Mouse (Mus musculus): ENCODE measurements at regions not wholly inside any gene's neighbourhood (a gene's known extent, or its start where the extent isn't known, plus 50 kb on each side); places are given as distances from the start of the nearest gene placed in this dataset.
A peak's percentile ranks its signal among the peaks of the same experiment; 100 is the strongest.

GRCm38 (mm10) chr14:25189256-25189655, 269.7 kb upstream of the Zmiz1 start:
- H3K36me3 ChIP-seq (ENCODE audit: control insufficient read depth, insufficient read depth): no peaks in the 10 kb centered on the region
- H3K4me3 ChIP-seq (ENCODE audit: low read depth, low read length): no peak overlapping the region
- H3K27me3 ChIP-seq (replicated peaks; ENCODE audit: control insufficient read depth, insufficient read depth, low read length): no peaks in the 10 kb centered on the region
- 94% methylated on average over 5 of the region's 5 CpGs for WGBS
- TF ChIP-seq CTCF (IDR thresholded peaks at IDR 0.05; ENCODE audit: low read depth): no peak
- H3K4me2 ChIP-seq (replicated peaks; ENCODE audit: low read depth): no peak overlapping the region
- H3K4me1 ChIP-seq (replicated peaks; ENCODE audit: control insufficient read depth, insufficient read depth, low read length): no peaks in the 10 kb centered on the region
- no peak for ATAC-seq
- H3K9ac ChIP-seq (ENCODE audit: low read depth, low read length): no peak overlapping the region
- H3K9me3 ChIP-seq (ENCODE audit: control insufficient read depth): no peaks in the 10 kb centered on the region
- no peak overlapping the region for H3K27ac ChIP-seq (ENCODE audit: low read depth, low read length)

GRCm38 (mm10) chr14:25190680-25191270, 268.2 kb upstream of the Zmiz1 start:
- WGBS: 89% methylated on average over 10 of the region's 10 CpGs
- no peak overlapping the region for H3K4me3 ChIP-seq (ENCODE audit: low read depth, low read length)

GRCm38 (mm10) chr14:25196820-25197219, 262.2 kb upstream of the Zmiz1 start:
- Histone ChIP-seq H3K36me3 (ENCODE audit: control insufficient read depth, insufficient read depth) (no peaks in the 10 kb centered on the region), H3K9me3 (ENCODE audit: control insufficient read depth) (no peaks in the 10 kb centered on the region), H3K4me3 (ENCODE audit: low read depth, low read length) (no peak overlapping the region), H3K9ac (ENCODE audit: low read depth, low read length) (no peak overlapping the region), H3K4me2 (replicated peaks; ENCODE audit: low read depth) (no peak overlapping the region), H3K4me1 (replicated peaks; ENCODE audit: control insufficient read depth, insufficient read depth, low read length) (peaks cover 2% of the 10 kb centered on the region; the same call in 1 of the 2 replicates), H3K27me3 (replicated peaks; ENCODE audit: control insufficient read depth, insufficient read depth, low read length) (no peaks in the 10 kb centered on the region), H3K27ac (ENCODE audit: low read depth, low read length) (peak overlapping the region; percentile 4; the same call in 1 of the 2 replicates)
- 30% methylated on average over 5 of the region's 5 CpGs for WGBS
- TF ChIP-seq CTCF (IDR thresholded peaks at IDR 0.05; ENCODE audit: low read depth): no peak
- ATAC-seq: peak; percentile 14; the same call in 1 of the 2 replicates

More at GRCm38 (mm10) chr14:25190680-25191270, 268.2 kb upstream of the Zmiz1 start:
- no peak for TF ChIP-seq CTCF (IDR thresholded peaks at IDR 0.05; ENCODE audit: low read depth)
- 0 out of 2 replicates have a peak, but pooled peaks cover 2% of the 10 kb centered on the region for H3K4me1 ChIP-seq (replicated peaks; ENCODE audit: control insufficient read depth, insufficient read depth, low read length)
- H3K4me2 ChIP-seq (replicated peaks; ENCODE audit: low read depth): no peak overlapping the region
- H3K27me3 ChIP-seq (replicated peaks; ENCODE audit: control insufficient read depth, insufficient read depth, low read length): no peaks in the 10 kb centered on the region
- no peak for ATAC-seq
- H3K9me3 ChIP-seq (ENCODE audit: control insufficient read depth): no peaks in the 10 kb centered on the region
- no peak overlapping the region for H3K27ac ChIP-seq (ENCODE audit: low read depth, low read length)
- H3K36me3 ChIP-seq (ENCODE audit: control insufficient read depth, insufficient read depth): no peaks in the 10 kb centered on the region
- no peak overlapping the region for H3K9ac ChIP-seq (ENCODE audit: low read depth, low read length)

GRCm38 (mm10) chr14:25199900-25200299, 259.1 kb upstream of the Zmiz1 start:
- no peak overlapping the region for H3K4me2 ChIP-seq (replicated peaks; ENCODE audit: low read depth)
- H3K36me3 ChIP-seq (ENCODE audit: control insufficient read depth, insufficient read depth): no peaks in the 10 kb centered on the region
- WGBS: 90% methylated on average over 3 of the region's 3 CpGs
- no peaks in the 10 kb centered on the region for H3K27me3 ChIP-seq (replicated peaks; ENCODE audit: control insufficient read depth, insufficient read depth, low read length)
- no peak overlapping the region for H3K27ac ChIP-seq (ENCODE audit: low read depth, low read length)
- no peak for ATAC-seq
- no peak overlapping the region for H3K4me3 ChIP-seq (ENCODE audit: low read depth, low read length)
- no peak overlapping the region for H3K9ac ChIP-seq (ENCODE audit: low read depth, low read length)
- peaks cover 2% of the 10 kb centered on the region; the same call in 1 of the 2 replicates for H3K4me1 ChIP-seq (replicated peaks; ENCODE audit: control insufficient read depth, insufficient read depth, low read length)
- H3K9me3 ChIP-seq (ENCODE audit: control insufficient read depth): no peaks in the 10 kb centered on the region
- no peak for TF ChIP-seq CTCF (IDR thresholded peaks at IDR 0.05; ENCODE audit: low read depth)

- Histone ChIP-seq H3K9ac (ENCODE audit: low read depth, low read length) (no peak overlapping the region), H3K9me3 (ENCODE audit: control insufficient read depth) (no peaks in the 10 kb centered on the region), H3K36me3 (ENCODE audit: control insufficient read depth, insufficient read depth) (no peaks in the 10 kb centered on the region), H3K4me1 (replicated peaks; ENCODE audit: control insufficient read depth, insufficient read depth, low read length) (no peaks in the 10 kb centered on the region; the same call in 1 of the 2 replicates), H3K4me3 (ENCODE audit: low read depth, low read length) (no peak overlapping the region), H3K4me2 (replicated peaks; ENCODE audit: low read depth) (no peak overlapping the region), H3K27me3 (replicated peaks; ENCODE audit: control insufficient read depth, insufficient read depth, low read length) (no peaks in the 10 kb centered on the region), H3K27ac (ENCODE audit: low read depth, low read length) (no peak overlapping the region)
- ATAC-seq: no peak
- TF ChIP-seq CTCF (IDR thresholded peaks at IDR 0.05; ENCODE audit: low read depth): no peak
- 43% methylated on average over 4 of the region's 4 CpGs for WGBS
Observed at GRCm38 (mm10) chr14:25200656-25201179, 258.3 kb upstream of the Zmiz1 start.

GRCm38 (mm10) chr14:25202312-25202711, 256.7 kb upstream of the Zmiz1 start:
- Histone ChIP-seq H3K27me3 (replicated peaks; ENCODE audit: control insufficient read depth, insufficient read depth, low read length) (no peaks in the 10 kb centered on the region), H3K9me3 (ENCODE audit: control insufficient read depth) (no peaks in the 10 kb centered on the region), H3K36me3 (ENCODE audit: control insufficient read depth, insufficient read depth) (no peaks in the 10 kb centered on the region), H3K27ac (ENCODE audit: low read depth, low read length) (no peak overlapping the region), H3K4me3 (ENCODE audit: low read depth, low read length) (no peak overlapping the region), H3K4me2 (replicated peaks; ENCODE audit: low read depth) (no peak overlapping the region), H3K4me1 (replicated peaks; ENCODE audit: control insufficient read depth, insufficient read depth, low read length) (peaks cover 9% of the 10 kb centered on the region), H3K9ac (ENCODE audit: low read depth, low read length) (no peak overlapping the region)
- no peak for ATAC-seq
- WGBS: 34% methylated on average over 2 of the region's 2 CpGs
- peak; percentile 50 for TF ChIP-seq CTCF (IDR thresholded peaks at IDR 0.05; ENCODE audit: low read depth)

Data from intestine, postnatal 0 days (tissue).